Mouse (Mus musculus) G1E-ER4 (cell line): Measurements from ENCODE around the gene Abcg4. TPM values are rescaled to one million over a fixed set of nuclear protein-coding genes. Genes with fewer than 3 reads are reported as not detected.

Experiments
- GATA1 ChIP-seq: IDR thresholded peaks from one replicate; pipeline ENCODE4 v1.8.0; 2012; ENCODE audit warnings: low read length, inconsistent platforms
- polyA plus RNA-seq: library from polyadenylated mRNA; stranded (reverse); fragments of >175 nt; gene quantifications from 2 replicates; pipeline ENCODE4 v1.2.3, GENCODE M21; 2012

The Abcg4 gene
- polyA plus RNA-seq, 1 experiment = 15.6 TPM

- no peak for TF ChIP-seq GATA1
Observed at GRCm38 (mm10) chr9:44233802-44234478, 54.5 kb downstream of the Abcg4 start, which contains the start of gene Cbl. Gene Cbl, minus strand, starts transcription at chr9:44234049.

GRCm38 (mm10) chr9:44233021-44233801, 55.2 kb downstream of the Abcg4 start:
- TF ChIP-seq GATA1 = peak; percentile 83

- no peak for TF ChIP-seq GATA1
Observed at GRCm38 (mm10) chr9:44231609-44232008, 56.8 kb downstream of the Abcg4 start.

DNA sequence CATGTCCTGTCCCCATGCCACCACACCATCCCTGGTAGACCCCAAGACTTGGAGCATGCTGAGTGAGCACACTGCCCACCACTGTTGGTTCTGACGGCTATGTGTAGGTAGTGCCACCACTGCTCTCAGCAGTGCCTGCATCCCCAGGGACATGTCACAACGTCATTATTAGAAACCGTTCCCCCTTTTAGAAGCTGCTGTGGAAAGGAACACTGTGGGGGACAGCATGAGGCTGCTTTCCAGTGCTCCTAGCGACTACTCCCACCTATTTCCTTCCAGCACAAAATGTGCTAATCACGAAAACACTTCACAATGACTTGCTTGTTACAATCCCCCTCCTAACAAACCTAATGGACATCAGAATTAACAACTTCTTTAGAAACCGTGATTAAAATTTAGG, 62.4 kb downstream of the Abcg4 start:
- no peak for TF ChIP-seq GATA1

Other genes with a start within 250 kb of the Abcg4 start
- gene Thy1, start 245.2 kb downstream of the Abcg4 start, polyA plus RNA-seq = not detected in 2 replicates
- gene Usp2, start 221.6 kb downstream of the Abcg4 start, polyA plus RNA-seq = 1.3 and 1.7 TPM in 2 replicates
- not detected in 2 replicates for gene Mfrp, start 186.9 kb downstream of the Abcg4 start, polyA plus RNA-seq
- not detected in 2 replicates for gene C1qtnf5, start 181.4 kb downstream of the Abcg4 start, polyA plus RNA-seq
- not detected in 2 replicates for gene Gm49380, start 175.1 kb downstream of the Abcg4 start, polyA plus RNA-seq
- gene Rnf26, start 175.1 kb downstream of the Abcg4 start, polyA plus RNA-seq = 36.9 and 44.7 TPM in 2 replicates
- gene Mcam, start 154.1 kb downstream of the Abcg4 start, polyA plus RNA-seq = not detected in 2 replicates
- 15.4 and 18.5 TPM in 2 replicates for gene Cbl, start 54.6 kb downstream of the Abcg4 start, polyA plus RNA-seq
- gene Ccdc153, start 47.9 kb downstream of the Abcg4 start, polyA plus RNA-seq = not detected in 2 replicates
- gene Pdzd3, start 37.1 kb downstream of the Abcg4 start, polyA plus RNA-seq = not detected in 2 replicates
- gene Nlrx1, start 20.0 kb downstream of the Abcg4 start, polyA plus RNA-seq = 0.02 TPM in 1 of 2 replicates, not detected in the other
- gene Hinfp, start 17.1 kb upstream of the Abcg4 start, polyA plus RNA-seq = 3.5 and 8.9 TPM in 2 replicates
- 42.9 and 52.2 TPM in 2 replicates for gene C2cd2l, start 31.7 kb upstream of the Abcg4 start, polyA plus RNA-seq
- 7.7 and 9.9 TPM in 2 replicates for gene Dpagt1, start 37.4 kb upstream of the Abcg4 start, polyA plus RNA-seq
- gene H2afx, start 46.1 kb upstream of the Abcg4 start, polyA plus RNA-seq = 682 and 860 TPM in 2 replicates
- 139 and 142 TPM in 2 replicates for gene Hmbs, start 55.6 kb upstream of the Abcg4 start, polyA plus RNA-seq
- gene Vps11, start 73.1 kb upstream of the Abcg4 start, polyA plus RNA-seq = 6.0 and 8.8 TPM in 2 replicates
- gene Hyou1, start 90.9 kb upstream of the Abcg4 start, polyA plus RNA-seq = 28.0 and 36.3 TPM in 2 replicates
- gene Slc37a4, start 108.2 kb upstream of the Abcg4 start, polyA plus RNA-seq = 17.1 and 21.2 TPM in 2 replicates
- gene Rps25, start 118.5 kb upstream of the Abcg4 start, polyA plus RNA-seq = 151 and 177 TPM in 2 replicates
- gene Trappc4, start 119.0 kb upstream of the Abcg4 start, polyA plus RNA-seq = 7.9 and 13.5 TPM in 2 replicates
- 8.0 and 11.8 TPM in 2 replicates for gene Ccdc84, start 130.0 kb upstream of the Abcg4 start, polyA plus RNA-seq
- gene Foxr1, start 152.5 kb upstream of the Abcg4 start, polyA plus RNA-seq = not detected in 2 replicates
- gene Upk2, start 166.4 kb upstream of the Abcg4 start, polyA plus RNA-seq = not detected in 2 replicates
- 0.10 and 0.19 TPM in 2 replicates for gene Bcl9l, start 194.2 kb upstream of the Abcg4 start, polyA plus RNA-seq